9 mouse cellular contexts compared by ENCODE assay signal in genomic region chr15:90249694-90250093, GRCm38 (mm10). TPM values are rescaled to one million over a fixed set of nuclear protein-coding genes. Genes with fewer than 3 reads are reported as not detected.
DNase-seq lines count a peak whose midpoint lies in the region; ATAC-seq lines count a peak whose summit lies in the region.
"Had no signal": no experiment of that assay in that cellular context is flagged by ENCODE, and none has a peak within 500 bp of the region (broad histone marks: within the 10 kb centered on the region; RNA-seq: fewer than 3 reads in every experiment).

No protein-coding gene starts in this region.

- no peak for ATAC-seq in limb, embryonic 11.5 days (ENCODE audit: insufficient number of reproducible peaks, low FRiP score, low TSS enrichment, low read depth)
- ATAC-seq in embryonic facial prominence, embryonic 14.5 days (ENCODE audit: low read depth), result no peak
- ATAC-seq in megakaryocyte progenitor cell, adult 5-6 weeks (replicated peaks; ENCODE audit: poor library complexity), result peak; percentile 81

- H3K4me2 ChIP-seq in limb, embryonic 11.5 days (ENCODE audit: low read depth, severe bottlenecking), result no peak overlapping the region
- no peak overlapping the region for H3K4me2 ChIP-seq in embryonic facial prominence, embryonic 14.5 days (ENCODE audit: low read depth, low read length)

- H3K27ac ChIP-seq in limb, embryonic 11.5 days (replicated peaks; ENCODE audit: low read depth, low read length), result no peak overlapping the region
- H3K27ac ChIP-seq in limb, embryonic 10.5 days, result no peak overlapping the region
- no peak overlapping the region for H3K27ac ChIP-seq in embryonic facial prominence, embryonic 14.5 days (replicated peaks; ENCODE audit: low read depth, low read length)
- H3K27ac ChIP-seq: macrophage had no signal

- intact Hi-C loops in gastrocnemius, postnatal 14 days (cut with DNase I; ENCODE audit: low total_unique reads), result loop anchor here (5.0 kb wide), 1 partner anchor 593 kb away; no protein-coding TSS in a partner anchor

- no peaks in the 10 kb centered on the region for H3K27me3 ChIP-seq in limb, embryonic 11.5 days (ENCODE audit: control insufficient read depth, insufficient read depth, low read length)
- H3K27me3 ChIP-seq in limb, embryonic 10.5 days (ENCODE audit: low read depth, poor library complexity, severe bottlenecking), result no peaks in the 10 kb centered on the region
- no peaks in the 10 kb centered on the region for H3K27me3 ChIP-seq in embryonic facial prominence, embryonic 14.5 days (replicated peaks; ENCODE audit: control insufficient read depth, insufficient read depth, low read length)

- no peaks in the 10 kb centered on the region for H3K9me3 ChIP-seq in limb, embryonic 11.5 days (ENCODE audit: control insufficient read depth, low read length)
- H3K9me3 ChIP-seq in limb, embryonic 10.5 days (replicated peaks), result no peaks in the 10 kb centered on the region
- H3K9me3 ChIP-seq in embryonic facial prominence, embryonic 14.5 days (ENCODE audit: control insufficient read depth, low read length), result no peaks in the 10 kb centered on the region

- H3K4me1 ChIP-seq in limb, embryonic 11.5 days (ENCODE audit: control insufficient read depth, insufficient read depth, low read length), result no peaks in the 10 kb centered on the region
- H3K4me1 ChIP-seq in limb, embryonic 10.5 days, result no peaks in the 10 kb centered on the region
- no peaks in the 10 kb centered on the region for H3K4me1 ChIP-seq in embryonic facial prominence, embryonic 14.5 days (ENCODE audit: control insufficient read depth, insufficient read depth, low read length)

- no peak overlapping the region for H3K9ac ChIP-seq in limb, embryonic 11.5 days (ENCODE audit: low read length)
- H3K9ac ChIP-seq in embryonic facial prominence, embryonic 14.5 days (ENCODE audit: low read depth, low read length), result no peak overlapping the region

- no peaks in the 10 kb centered on the region for H3K36me3 ChIP-seq in limb, embryonic 11.5 days (ENCODE audit: control insufficient read depth, insufficient read depth, low read length)
- no peaks in the 10 kb centered on the region for H3K36me3 ChIP-seq in limb, embryonic 10.5 days
- H3K36me3 ChIP-seq in embryonic facial prominence, embryonic 14.5 days (ENCODE audit: control insufficient read depth, insufficient read depth, low read length), result no peaks in the 10 kb centered on the region

- no peak overlapping the region for H3K4me3 ChIP-seq in limb, embryonic 11.5 days (ENCODE audit: low read depth, low read length)
- no peak overlapping the region for H3K4me3 ChIP-seq in limb, embryonic 10.5 days
- no peak overlapping the region for H3K4me3 ChIP-seq in embryonic facial prominence, embryonic 14.5 days (ENCODE audit: low read depth, low read length)

- peak; percentile 44 for DNase-seq in limb, embryonic 11.5 days (ENCODE audit: low spot score)
- DNase-seq in limb, embryonic 10.5 days (ENCODE audit: low spot score), result no peak
- peak; percentile 67 for DNase-seq in NIH3T3 (ENCODE audit: low read depth)
- peak; percentile 59 for DNase-seq in embryonic facial prominence, embryonic 14.5 days (ENCODE audit: low spot score)
- DNase-seq in gastrocnemius, postnatal 14 days, result no peak
- no peak for DNase-seq in adrenal gland, postnatal 25 days
- DNase-seq in spleen, postnatal 10 days (ENCODE audit: low spot score in 2 of 2), result no peak

- WGBS in limb, embryonic 11.5 days, result 61% methylated on average over 3 of the region's 3 CpGs
- WGBS in limb, embryonic 10.5 days, result 64% methylated on average over 3 of the region's 3 CpGs
- 42% methylated on average over 3 of the region's 3 CpGs for WGBS in embryonic facial prominence, embryonic 14.5 days

RNA-seq across cellular contexts. Expression of gene Alg10b, which starts 25.6 kb away (rescaled TPM):
- polyA plus RNA-seq in limb, embryonic 11.5 days (2014; fragmentation: Nextera tagmentation; extraction: Ambion mirVana), result 45.2 and 51.4 TPM in 2 replicates
- polyA plus RNA-seq in limb, embryonic 10.5 days (2016; fragmentation: Nextera tagmentation; extraction: Ambion mirVana), result 32.4 and 39.7 TPM in 2 replicates
- 31.4 and 34.0 TPM in 2 replicates for polyA plus RNA-seq in embryonic facial prominence, embryonic 14.5 days (2014; fragmentation: Nextera tagmentation; extraction: Ambion mirVana)
- 44.6 and 46.1 TPM in 2 replicates for total RNA-seq in megakaryocyte progenitor cell, adult 5-6 weeks (2015)
- 29.9 and 38.9 TPM in 2 replicates for total RNA-seq in megakaryocyte progenitor cell, adult 5-6 weeks (2017)
- 10 to 100 TPM; 12.0 to 13.0 TPM for total RNA-seq in gastrocnemius, postnatal 14 days (2021)
- 31.4 and 36.1 TPM in 2 replicates for total RNA-seq in adrenal gland, postnatal 25 days (2021)

Comparison
In these comparisons a context has a peak if more than half of its experiments do, and no peak if none do; other contexts are left out.
1. DNase-seq: peak in limb, embryonic 11.5 days (single experiment), NIH3T3 (single experiment) and embryonic facial prominence, embryonic 14.5 days (single experiment); none in limb, embryonic 10.5 days (single experiment), gastrocnemius, postnatal 14 days (single experiment), adrenal gland, postnatal 25 days (single experiment) and spleen, postnatal 10 days (0 of 2).